Mouse (Mus musculus) hindbrain, embryonic 13.5 days (tissue): ENCODE measurements around the gene Olr1. TPM values are rescaled to one million over a fixed set of nuclear protein-coding genes. Genes with fewer than 3 reads are reported as not detected.

Experiments
- polyA plus RNA-seq: library from polyadenylated mRNA; unstranded; fragments of >200 nt; fragmentation: Nextera tagmentation; extraction: Ambion mirVana; gene quantifications from 2 replicates; pipeline ENCODE4 v1.2.1, GENCODE M21; 2015

The Olr1 gene
- polyA plus RNA-seq, 1 experiment from 2014 or later, result not detected

Other genes with a start within 250 kb of the Olr1 start
- gene Cd69, start 231.7 kb downstream of the Olr1 start, polyA plus RNA-seq, result not detected in 2 replicates
- not detected in 2 replicates for gene 4922502D21Rik, start 175.4 kb downstream of the Olr1 start, polyA plus RNA-seq
- gene Clec12a, start 164.5 kb downstream of the Olr1 start, polyA plus RNA-seq, result 0.14 and 0.18 TPM in 2 replicates
- gene Clec12b, start 121.3 kb downstream of the Olr1 start, polyA plus RNA-seq, result 0.21 and 0.41 TPM in 2 replicates
- gene Clec1b, start 109.9 kb downstream of the Olr1 start, polyA plus RNA-seq, result 3.2 and 4.8 TPM in 2 replicates
- gene Clec9a, start 98.3 kb downstream of the Olr1 start, polyA plus RNA-seq, result 0.13 and 0.16 TPM in 2 replicates
- gene Clec1a, start 55.2 kb downstream of the Olr1 start, polyA plus RNA-seq, result 1.3 and 1.9 TPM in 2 replicates
- not detected in 2 replicates for gene Tmem52b, start 5.4 kb upstream of the Olr1 start, polyA plus RNA-seq
- gene Gabarapl1, start 26.0 kb upstream of the Olr1 start, polyA plus RNA-seq, result 175 and 180 TPM in 2 replicates
- 0.10 TPM in 1 of 2 replicates, not detected in the other for gene Klre1, start 70.7 kb upstream of the Olr1 start, polyA plus RNA-seq
- gene Klrd1, start 84.6 kb upstream of the Olr1 start, polyA plus RNA-seq, result not detected in 2 replicates
- 0.32 and 0.36 TPM in 2 replicates for gene Klrk1, start 116.7 kb upstream of the Olr1 start, polyA plus RNA-seq
- gene Klrc3, start 136.2 kb upstream of the Olr1 start, polyA plus RNA-seq, result not detected in 2 replicates
- gene Klrc2, start 153.5 kb upstream of the Olr1 start, polyA plus RNA-seq, result not detected in 2 replicates
- gene Klrc1, start 171.8 kb upstream of the Olr1 start, polyA plus RNA-seq, result not detected in 2 replicates
- not detected in 2 replicates for gene Klri1, start 210.0 kb upstream of the Olr1 start, polyA plus RNA-seq
- gene Klri2, start 233.3 kb upstream of the Olr1 start, polyA plus RNA-seq, result not detected in 2 replicates